ENCODE assay signal across 10 mouse cellular contexts in genomic region chr14:79737642-79738379, GRCm38 (mm10). TPM values are rescaled to one million over a fixed set of nuclear protein-coding genes. Genes with fewer than 3 reads are reported as not detected.
DNase-seq lines count a peak whose midpoint lies in the region; ATAC-seq and TF ChIP-seq lines count a peak whose summit lies in the region.
"Had no signal": no experiment of that assay in that cellular context is flagged by ENCODE, and none has a peak within 500 bp of the region (broad histone marks: within the 10 kb centered on the region; RNA-seq: fewer than 3 reads in every experiment).

No protein-coding gene starts in this region.

- DNase-seq in cerebellum, adult 2 months: peak in 1 of 2 experiments; percentile 11
- no peak for DNase-seq in cerebellum, adult 11-12 months
- no peak for DNase-seq in liver, adult 2 months (ENCODE audit: extremely low read depth, low read depth, low spot score)
- no peak for DNase-seq in liver, embryonic 11.5 days (ENCODE audit: low spot score)
- peak; percentile 27 for DNase-seq in limb, embryonic 14.5 days (ENCODE audit: low spot score)
- DNase-seq in thymus, postnatal 4 days: peak; percentile 46
- no peak for DNase-seq in left cerebral cortex, adult 9 months (ENCODE audit: low spot score in 2 of 2)

- H3K4me2 ChIP-seq in liver, embryonic 11.5 days: no peak overlapping the region
- no peak overlapping the region for H3K4me2 ChIP-seq in limb, embryonic 14.5 days (replicated peaks; ENCODE audit: low read depth, low read length, severe bottlenecking)
- H3K4me2 ChIP-seq: lung, embryonic 15.5 days had no signal

- no peaks in the 10 kb centered on the region for H3K27me3 ChIP-seq in cerebellum, adult 2 months (ENCODE audit: control insufficient read depth, insufficient read depth, low read length)
- no peaks in the 10 kb centered on the region; the same call in 1 of the 2 replicates for H3K27me3 ChIP-seq in liver, adult 2 months (ENCODE audit: control insufficient read depth, insufficient read depth, low read length)
- no peaks in the 10 kb centered on the region for H3K27me3 ChIP-seq in liver, embryonic 11.5 days (replicated peaks; ENCODE audit: control insufficient read depth, insufficient read depth, low read length)
- H3K27me3 ChIP-seq in limb, embryonic 14.5 days (ENCODE audit: control insufficient read depth, insufficient read depth, low read length): no peaks in the 10 kb centered on the region
- H3K27me3 ChIP-seq: lung, embryonic 15.5 days had no signal

- H3K9ac ChIP-seq in liver, adult 2 months (ENCODE audit: low read depth, low read length): no peak overlapping the region
- H3K9ac ChIP-seq in liver, embryonic 11.5 days (ENCODE audit: low read depth, low read length): no peak overlapping the region
- H3K9ac ChIP-seq in limb, embryonic 14.5 days (ENCODE audit: low read depth, low read length, severe bottlenecking): no peak overlapping the region
- H3K9ac ChIP-seq: lung, embryonic 15.5 days had no signal

- no peaks in the 10 kb centered on the region for H3K36me3 ChIP-seq in liver, adult 2 months (ENCODE audit: control insufficient read depth, insufficient read depth, low read length)
- no peaks in the 10 kb centered on the region for H3K36me3 ChIP-seq in liver, embryonic 11.5 days (ENCODE audit: control insufficient read depth, insufficient read depth, low read length)
- no peaks in the 10 kb centered on the region for H3K36me3 ChIP-seq in limb, embryonic 14.5 days (ENCODE audit: control insufficient read depth, insufficient read depth, low read length)
- H3K36me3 ChIP-seq: G1E; lung, embryonic 15.5 days had no signal

- no peaks in the 10 kb centered on the region for H3K9me3 ChIP-seq in liver, embryonic 11.5 days (ENCODE audit: control insufficient read depth, low read length)
- no peaks in the 10 kb centered on the region for H3K9me3 ChIP-seq in limb, embryonic 14.5 days (ENCODE audit: control insufficient read depth, low read length)
- H3K9me3 ChIP-seq: G1E; lung, embryonic 15.5 days had no signal

- 79% methylated on average over 9 of the region's 9 CpGs for WGBS in cerebellum, adult 2 months
- 63% methylated on average over 9 of the region's 9 CpGs for WGBS in liver, adult 2 months
- 64% methylated on average over 9 of the region's 9 CpGs for WGBS in liver, embryonic 11.5 days
- WGBS in limb, embryonic 14.5 days: 53% methylated on average over 9 of the region's 9 CpGs

- ATAC-seq in liver, embryonic 11.5 days (replicated peaks; ENCODE audit: low FRiP score): no peak
- ATAC-seq in limb, embryonic 14.5 days (ENCODE audit: low FRiP score, low read depth): no peak

- H3K27ac ChIP-seq in cerebellum, adult 2 months (ENCODE audit: insufficient read depth, low read length): no peak overlapping the region
- H3K27ac ChIP-seq in liver, adult 2 months (replicated peaks; ENCODE audit: insufficient read depth, low read depth, low read length): no peak overlapping the region
- no peak overlapping the region for H3K27ac ChIP-seq in liver, embryonic 11.5 days (ENCODE audit: low read depth, low read length)
- H3K27ac ChIP-seq in cortical plate, adult 2 months (ENCODE audit: insufficient read depth, low read length): no peak overlapping the region
- H3K27ac ChIP-seq in limb, embryonic 14.5 days (replicated peaks; ENCODE audit: low read depth, low read length): no peak overlapping the region
- H3K27ac ChIP-seq: lung, embryonic 15.5 days had no signal

- no peaks in the 10 kb centered on the region for H3K4me1 ChIP-seq in cerebellum, adult 2 months (ENCODE audit: control insufficient read depth, insufficient read depth, low read length)
- no peaks in the 10 kb centered on the region for H3K4me1 ChIP-seq in liver, adult 2 months (ENCODE audit: control insufficient read depth, insufficient read depth, low read length)
- H3K4me1 ChIP-seq in liver, embryonic 11.5 days (replicated peaks; ENCODE audit: control insufficient read depth, insufficient read depth, low read length): no peaks in the 10 kb centered on the region
- peaks cover 2% of the 10 kb centered on the region; the same call in 1 of the 2 replicates for H3K4me1 ChIP-seq in cortical plate, adult 2 months (ENCODE audit: control insufficient read depth, insufficient read depth, low read length)
- 0 out of 2 replicates have a peak, but pooled peaks cover 2% of the 10 kb centered on the region for H3K4me1 ChIP-seq in limb, embryonic 14.5 days (ENCODE audit: control insufficient read depth, insufficient read depth, low read length)
- H3K4me1 ChIP-seq: lung, embryonic 15.5 days had no signal

- TF ChIP-seq CTCF in cerebellum, adult 2 months (IDR thresholded peaks at IDR 0.05; ENCODE audit: borderline replicate concordance, insufficient read depth, low read depth, low read length): peak; percentile 33; the same call in 1 of the 2 replicates
- TF ChIP-seq CTCF in liver, adult 2 months (IDR thresholded peaks at IDR 0.05; ENCODE audit: low read depth, low read length): peak; percentile 23; the same call in 1 of the 2 replicates
- TF ChIP-seq CTCF in cortical plate, adult 2 months (IDR thresholded peaks at IDR 0.05; ENCODE audit: extremely low read depth, insufficient read depth, low read length): peak; percentile 32; the same call in 1 of the 2 replicates

- H3K4me3 ChIP-seq in cerebellum, adult 2 months (replicated peaks; ENCODE audit: insufficient read depth, low read depth, low read length): no peak overlapping the region
- H3K4me3 ChIP-seq in liver, adult 2 months (ENCODE audit: insufficient read depth, low read depth, low read length): no peak overlapping the region
- H3K4me3 ChIP-seq in liver, embryonic 11.5 days (ENCODE audit: low read depth, low read length): no peak overlapping the region
- no peak overlapping the region for H3K4me3 ChIP-seq in cortical plate, adult 2 months (ENCODE audit: insufficient read depth, low read length)
- no peak overlapping the region for H3K4me3 ChIP-seq in limb, embryonic 14.5 days (replicated peaks; ENCODE audit: low read length)
- H3K4me3 ChIP-seq: lung, embryonic 15.5 days had no signal

- no peak for TF ChIP-seq POLR2A in cerebellum, adult 2 months (IDR thresholded peaks at IDR 0.05; ENCODE audit: borderline replicate concordance, insufficient read depth, low read length)
- no peak for TF ChIP-seq POLR2A in liver, adult 2 months (IDR thresholded peaks at IDR 0.05; ENCODE audit: extremely low read depth, insufficient read depth, low read length)
- TF ChIP-seq POLR2A in cortical plate, adult 2 months (IDR thresholded peaks at IDR 0.05; ENCODE audit: extremely low read depth, insufficient read depth, low read length): no peak
- no peak for TF ChIP-seq POLR2A in limb, embryonic 14.5 days (IDR thresholded peaks at IDR 0.05; ENCODE audit: borderline replicate concordance, extremely low read depth, insufficient read depth, insufficient read length)

- H3K79me2 ChIP-seq in liver, adult 2 months (ENCODE audit: control insufficient read depth, insufficient read depth, low read length): no peaks in the 10 kb centered on the region

RNA-seq across cellular contexts. Expression of gene Pcdh8, which starts 33.3 kb away (rescaled TPM):
- 5.2 and 5.6 TPM in 2 replicates for polyA plus RNA-seq in cerebellum, adult 2 months (2012; rRNA removed)
- not detected in 2 replicates for total RNA-seq in liver, adult 2 months (2014; rRNA removed)
- polyA plus RNA-seq in liver, adult 2 months (2012; rRNA removed): not detected in 2 replicates
- polyA plus RNA-seq in liver, embryonic 11.5 days (2014; fragmentation: Nextera tagmentation; extraction: Ambion mirVana): 0.12 and 0.21 TPM in 2 replicates
- polyA plus RNA-seq in cortical plate, adult 2 months (2012; rRNA removed): 25.3 and 26.5 TPM in 2 replicates
- 5.7 and 8.0 TPM in 2 replicates for polyA plus RNA-seq in limb, embryonic 14.5 days (2012; rRNA removed)
- polyA plus RNA-seq in limb, embryonic 14.5 days (2014; fragmentation: Nextera tagmentation; extraction: Ambion mirVana): 5.7 and 6.7 TPM in 2 replicates
- polyA plus RNA-seq: G1E had no signal

Comparison
In these comparisons a context has a peak if more than half of its experiments do, and no peak if none do; other contexts are left out.
1. DNase-seq: peak in limb, embryonic 14.5 days (single experiment) and thymus, postnatal 4 days (single experiment); none in cerebellum, adult 11-12 months (single experiment), liver, adult 2 months (single experiment), liver, embryonic 11.5 days (single experiment) and left cerebral cortex, adult 9 months (0 of 2).
2. Peak in every context shown above with its lines, with median percentiles within 50 percentile points of each other: CTCF ChIP-seq.